Mouse (Mus musculus) layer of hippocampus, postnatal 25 days (tissue): ENCODE measurements around the gene 6030408B16Rik. TPM values are rescaled to one million over a fixed set of nuclear protein-coding genes. Genes with fewer than 3 reads are reported as not detected.

Source experiments
- DNase-seq, 2 experiments: peaks; one replicate each; pipeline ENCODE4 v3.0.0; 2022; ENCODE audit warnings: mixed read lengths in 2 of 2, low spot score in 1 of 2; ENCODE audit errors: extremely low spot score in 1 of 2
- total RNA-seq, 2 experiments: library from RNA; stranded (reverse); gene quantifications; 2 replicates each; pipeline ENCODE4 v1.2.3; 2021

6030408B16Rik gene
- total RNA-seq, 2 experiments from 2014 or later, result 0.22 to 0.42 TPM

DNA sequence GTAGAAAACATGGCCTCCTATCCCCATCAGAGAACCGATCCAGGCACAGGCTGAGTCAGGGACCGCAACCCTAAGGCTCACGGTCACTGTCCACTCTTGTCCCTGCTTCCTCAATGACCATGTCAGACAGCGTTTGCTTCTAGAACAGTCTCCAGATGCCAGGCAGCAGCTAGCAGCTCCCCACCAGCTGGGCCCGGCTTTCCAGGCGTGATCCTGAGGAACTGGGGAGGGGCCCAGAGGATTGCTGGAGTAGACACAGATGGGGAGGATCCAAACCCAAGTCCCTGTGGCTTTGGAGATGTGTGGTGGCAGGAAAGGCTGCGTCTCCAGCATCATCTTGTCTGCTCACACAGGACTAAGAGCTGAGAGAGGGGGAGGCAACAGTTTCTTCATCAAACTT lies 2.1 kb downstream of the 6030408B16Rik start:
- no peak for DNase-seq

DNA sequence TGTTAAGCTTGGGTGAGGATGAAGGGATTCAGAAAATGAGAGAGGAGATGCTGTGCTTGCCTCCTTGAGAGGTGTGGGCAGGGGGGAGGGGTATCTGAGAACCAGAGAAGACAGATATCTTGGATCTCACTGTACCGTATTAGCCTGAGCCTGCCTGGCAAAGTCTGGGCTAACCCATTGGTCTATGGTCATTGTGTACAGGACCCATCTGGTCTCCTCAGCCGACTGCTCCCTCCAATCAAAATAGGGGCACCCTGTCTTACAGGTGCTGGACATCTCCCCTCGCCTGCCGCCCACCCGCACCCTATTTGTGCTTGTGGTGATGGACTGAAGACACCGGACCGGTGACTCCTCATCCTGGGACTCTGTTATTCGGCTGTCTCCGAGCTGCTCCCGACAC lies 2.6 kb downstream of the 6030408B16Rik start:
- DNase-seq, result no peak

DNA sequence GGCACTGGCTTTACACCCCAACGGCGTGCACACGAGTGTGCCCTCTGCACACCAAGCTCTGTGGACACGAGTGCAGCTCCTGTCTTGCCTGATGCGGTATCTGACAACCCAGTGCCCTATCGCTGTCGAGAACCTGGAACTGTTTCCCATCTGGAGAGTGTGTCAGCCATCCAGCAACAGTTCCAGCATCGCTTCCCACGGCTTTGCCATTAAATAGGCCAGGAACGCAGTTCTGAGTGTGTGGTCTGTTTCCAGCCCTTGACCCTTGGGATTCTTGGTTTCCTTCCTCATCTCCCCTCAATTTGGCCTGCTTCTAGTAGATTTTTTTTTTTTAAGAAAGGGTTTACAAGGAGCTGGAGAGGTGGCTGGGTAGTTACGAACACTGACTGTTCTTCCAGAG lies 3.1 kb downstream of the 6030408B16Rik start:
- DNase-seq, result no peak

DNA sequence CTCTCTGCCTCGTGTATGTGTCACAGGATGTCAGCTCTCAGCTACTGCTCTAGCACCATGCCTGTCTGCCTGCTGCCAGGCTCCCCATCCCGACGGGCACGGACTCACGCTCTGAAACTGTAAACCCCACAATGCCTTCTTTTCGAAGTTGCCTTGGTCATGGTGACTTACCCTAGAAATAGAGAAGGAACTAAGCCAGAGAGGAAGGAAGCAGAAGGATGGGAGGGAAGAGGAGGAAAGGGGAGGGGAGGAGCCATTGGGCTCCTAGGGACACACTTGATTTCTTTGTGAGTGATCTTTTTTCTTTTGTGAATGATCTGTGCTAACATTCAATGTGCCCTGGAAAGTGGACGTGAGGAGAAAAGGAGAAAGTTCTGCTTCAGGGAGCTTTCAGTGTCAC lies 5.0 kb downstream of the 6030408B16Rik start:
- DNase-seq, result no peak

DNA sequence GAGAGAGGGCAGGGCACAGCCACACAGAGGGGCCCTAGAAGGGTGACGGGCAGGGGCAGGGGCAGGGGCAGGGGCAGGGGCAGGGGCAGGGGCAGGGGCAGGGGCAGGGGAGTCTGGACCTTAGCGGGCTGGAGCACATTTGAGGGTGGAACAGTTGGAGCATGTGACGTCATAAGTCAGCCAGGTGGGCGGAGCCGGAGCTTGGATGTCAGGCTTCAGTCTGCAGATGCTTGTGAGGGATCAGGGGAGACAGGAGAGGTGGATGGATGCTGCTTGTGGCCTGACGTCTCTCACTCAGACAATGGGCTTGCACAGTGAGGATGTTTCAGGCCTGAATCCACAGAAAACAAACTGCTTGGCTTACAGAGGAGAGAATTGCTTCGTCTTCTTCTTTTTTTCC lies 5.5 kb downstream of the 6030408B16Rik start:
- DNase-seq, result no peak

DNA sequence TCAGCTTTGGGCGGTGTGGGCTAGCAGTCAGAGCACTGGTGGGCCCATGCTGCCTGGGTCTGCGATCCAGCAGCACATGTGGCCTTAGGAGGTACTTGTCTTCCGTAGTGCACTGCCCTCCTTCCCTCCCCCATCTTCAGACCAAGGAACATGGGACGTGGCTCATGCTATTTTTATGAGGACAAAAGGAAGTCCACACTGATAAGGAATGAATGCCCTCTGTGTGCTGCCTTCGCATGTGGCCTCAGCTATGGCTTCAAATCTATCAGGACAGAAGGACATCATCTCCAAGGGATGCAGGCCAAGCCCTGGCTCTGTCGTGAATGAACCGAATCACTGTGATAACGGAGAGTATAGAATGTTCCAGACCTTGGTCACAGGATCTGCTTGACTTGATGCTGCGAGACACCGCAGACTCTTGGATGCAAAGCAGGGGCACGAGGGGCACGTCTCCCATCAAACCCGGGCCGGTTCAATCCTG lies 6.5 kb downstream of the 6030408B16Rik start:
- DNase-seq, result no peak

DNA sequence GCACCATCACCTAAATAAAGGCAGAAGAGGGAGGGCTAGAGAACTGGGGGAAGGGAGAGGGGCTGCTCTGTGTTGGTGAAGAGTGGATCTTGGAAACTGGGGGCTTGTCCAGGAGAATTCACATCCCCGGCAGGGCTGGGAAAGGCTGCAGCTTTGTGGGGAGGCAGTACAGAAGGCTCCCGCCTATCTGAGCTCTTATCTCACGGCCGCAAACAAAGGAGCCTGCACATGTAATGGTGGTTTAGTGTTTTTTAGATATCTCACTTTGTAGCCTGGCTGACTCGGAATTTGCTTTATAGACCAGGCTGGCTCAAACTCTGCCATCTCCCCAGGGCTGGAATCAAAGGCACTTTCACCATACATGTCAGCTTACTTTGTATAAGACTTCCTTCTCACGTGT lies 7.1 kb downstream of the 6030408B16Rik start:
- no peak for DNase-seq

DNA sequence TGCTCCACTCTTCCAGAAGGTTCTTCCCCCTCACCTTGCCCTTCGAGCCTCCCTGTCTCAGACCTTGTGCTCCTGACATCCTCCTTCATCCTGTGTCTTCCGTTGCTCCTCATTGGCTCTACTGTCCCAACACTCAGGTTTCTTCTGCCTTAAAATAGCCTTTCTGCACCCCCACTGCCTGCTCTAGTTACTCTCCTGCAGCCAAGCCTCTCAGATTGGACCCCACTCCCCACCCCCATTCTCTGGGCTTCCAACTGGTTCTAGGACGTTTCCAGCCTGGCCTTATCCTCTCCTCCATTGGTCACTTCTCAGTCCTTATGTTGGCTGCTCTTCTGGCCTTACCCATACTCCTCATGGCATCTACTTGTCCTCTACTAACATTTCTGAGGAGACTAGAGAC lies 9.2 kb downstream of the 6030408B16Rik start:
- DNase-seq, result no peak

DNA sequence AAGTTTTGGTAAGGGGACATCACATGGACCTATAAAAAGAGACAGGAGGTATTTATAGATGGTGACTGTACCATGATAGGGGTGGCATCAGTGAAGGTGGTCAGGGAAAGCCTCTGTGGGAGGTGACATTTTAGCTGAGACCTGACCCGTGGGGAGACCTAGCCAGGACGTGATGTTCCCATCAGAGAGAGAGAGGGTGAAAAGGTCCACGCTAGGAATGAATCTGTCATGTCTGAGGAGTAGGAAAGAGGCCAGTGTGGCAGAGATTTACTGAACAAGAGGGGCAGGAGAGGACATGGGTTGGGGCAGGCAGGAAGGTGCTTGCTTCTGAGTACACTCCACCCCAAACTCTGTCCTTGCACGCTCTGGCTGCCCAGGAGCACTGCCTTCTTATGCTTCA lies 10.8 kb downstream of the 6030408B16Rik start:
- no peak for DNase-seq

DNA sequence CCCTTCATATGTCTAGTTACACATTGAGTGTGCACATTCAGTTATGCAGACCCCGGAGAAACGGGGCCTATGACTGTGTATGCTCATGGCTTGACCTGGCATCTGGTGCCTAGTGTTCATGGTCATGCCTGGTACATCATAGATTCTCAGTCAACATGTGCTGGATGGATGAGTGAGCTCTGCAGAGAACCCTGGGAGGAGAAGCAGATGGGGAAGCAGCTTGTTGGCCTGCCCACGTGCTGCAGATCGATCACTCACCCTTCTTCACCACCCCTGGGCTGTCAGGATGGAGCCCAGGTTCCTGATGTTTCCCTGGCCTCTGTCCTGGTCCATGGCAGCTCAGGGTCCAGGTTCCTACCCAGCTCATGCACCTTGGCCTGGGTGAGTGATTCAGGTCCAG lies 13.4 kb downstream of the 6030408B16Rik start:
- no peak for DNase-seq

DNA sequence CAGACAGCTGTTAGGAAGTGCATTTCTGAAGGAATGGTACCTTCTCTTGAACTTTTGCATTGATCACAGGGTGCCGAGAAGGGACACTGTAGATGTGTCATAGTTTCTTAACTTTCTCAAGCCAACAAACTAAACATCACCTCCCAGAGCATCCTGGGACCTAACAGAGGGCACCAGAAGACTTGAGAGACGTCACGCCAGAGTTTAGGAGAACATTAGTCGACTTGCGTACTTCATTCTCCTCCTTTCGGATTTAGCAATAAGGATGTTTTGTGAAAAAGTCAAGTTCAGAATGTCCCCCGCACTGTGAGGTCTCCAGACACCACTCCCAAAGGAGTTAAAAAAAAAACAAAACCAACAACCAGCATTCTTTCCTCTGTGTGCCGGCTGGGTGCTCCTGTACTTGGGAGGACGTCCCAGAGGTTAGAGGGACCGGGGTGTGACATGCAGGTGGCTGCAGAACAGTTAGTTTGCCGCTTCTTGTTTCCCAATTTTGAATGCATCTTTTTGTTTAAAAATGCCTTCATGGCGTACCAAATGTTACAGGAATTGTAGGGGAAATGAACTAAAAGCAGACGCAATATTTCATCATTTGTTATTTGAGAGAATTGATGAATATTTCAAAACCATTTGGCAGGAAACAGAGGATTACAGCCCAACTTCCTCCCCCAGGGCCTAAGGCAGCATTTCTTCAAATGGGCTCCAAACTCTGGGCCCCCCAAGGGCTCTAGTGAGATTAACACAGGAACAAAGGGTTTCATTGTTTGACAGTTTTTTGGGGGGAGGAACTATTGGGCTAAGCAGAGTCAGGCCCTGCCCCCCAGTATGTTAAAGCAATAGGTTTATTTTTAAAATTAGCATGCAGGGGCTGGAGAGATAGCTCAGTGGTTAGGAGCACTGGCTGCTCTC lies 15.7 kb downstream of the 6030408B16Rik start:
- no peak for DNase-seq

DNA sequence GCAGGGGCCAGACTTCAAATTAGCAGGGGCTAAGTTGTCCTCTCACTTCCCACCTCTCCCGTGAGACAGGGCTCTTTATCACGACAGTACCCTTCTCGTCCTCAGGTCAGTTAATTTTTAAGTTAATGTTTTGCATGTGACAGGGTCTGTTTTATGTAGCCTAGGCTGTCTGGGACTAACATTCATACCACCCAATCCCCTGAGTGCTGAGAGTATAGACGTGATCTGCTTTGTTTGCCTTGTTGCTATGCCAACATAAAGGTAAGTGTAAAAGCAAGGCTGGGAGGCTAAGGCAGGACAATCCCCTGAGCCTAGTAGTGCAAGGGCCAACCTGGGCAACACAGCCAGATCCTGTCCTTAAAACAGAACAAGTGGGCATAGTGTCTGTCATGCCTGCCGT lies 16.5 kb downstream of the 6030408B16Rik start:
- no peak for DNase-seq

DNA sequence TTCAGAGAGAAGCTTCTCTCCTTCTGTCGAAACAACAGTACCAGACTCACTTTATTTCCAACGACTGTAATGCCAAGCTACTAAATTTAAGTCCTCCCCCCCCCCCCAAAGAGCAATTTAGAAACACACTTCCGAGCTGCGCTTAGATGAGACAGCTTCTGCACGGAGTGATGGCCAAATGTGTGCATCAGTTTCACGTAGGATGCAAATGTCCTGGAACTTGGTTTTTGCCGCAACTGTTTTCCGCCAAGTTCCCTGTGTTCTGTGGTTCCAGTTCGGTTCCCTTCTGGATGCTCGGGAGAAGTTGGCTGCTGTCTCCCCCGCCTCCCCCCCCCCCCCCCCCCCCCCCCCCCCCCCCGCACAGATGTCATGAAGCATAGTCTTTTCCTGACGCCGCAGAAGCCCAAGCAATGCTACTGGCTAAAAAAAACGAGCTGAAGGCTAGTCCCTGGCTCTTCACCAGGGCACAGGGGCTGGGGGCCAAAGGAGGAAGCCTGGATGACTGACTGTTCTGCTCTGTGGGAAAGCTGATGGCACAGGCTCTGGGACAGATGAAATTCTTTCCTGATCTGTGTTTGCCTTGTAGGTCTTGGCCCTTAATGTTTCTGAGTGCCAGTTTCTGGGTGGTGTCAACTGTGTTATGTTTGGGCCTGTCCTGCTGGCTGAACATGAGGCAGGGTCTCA lies 18.2 kb downstream of the 6030408B16Rik start:
- no peak for DNase-seq

DNA sequence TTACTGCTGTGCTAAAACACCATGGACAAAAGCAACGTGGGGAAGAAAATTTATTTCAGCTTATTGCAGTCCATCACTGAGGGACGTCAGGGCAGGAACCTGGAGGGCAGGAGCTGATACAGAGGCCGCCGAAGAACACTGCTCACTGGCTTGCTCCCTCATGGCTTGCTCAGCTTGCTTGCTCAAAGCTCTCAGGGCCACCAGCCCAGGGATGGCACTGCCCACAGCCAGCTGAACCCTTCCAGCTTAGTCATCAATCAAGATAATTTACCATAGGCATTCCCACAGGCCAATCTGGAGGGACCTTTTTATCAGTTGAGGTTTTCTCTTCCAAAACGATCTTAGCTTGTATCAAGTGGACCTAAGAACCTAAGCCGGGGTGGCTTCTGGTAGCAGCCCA lies 19.0 kb downstream of the 6030408B16Rik start:
- no peak for DNase-seq

DNA sequence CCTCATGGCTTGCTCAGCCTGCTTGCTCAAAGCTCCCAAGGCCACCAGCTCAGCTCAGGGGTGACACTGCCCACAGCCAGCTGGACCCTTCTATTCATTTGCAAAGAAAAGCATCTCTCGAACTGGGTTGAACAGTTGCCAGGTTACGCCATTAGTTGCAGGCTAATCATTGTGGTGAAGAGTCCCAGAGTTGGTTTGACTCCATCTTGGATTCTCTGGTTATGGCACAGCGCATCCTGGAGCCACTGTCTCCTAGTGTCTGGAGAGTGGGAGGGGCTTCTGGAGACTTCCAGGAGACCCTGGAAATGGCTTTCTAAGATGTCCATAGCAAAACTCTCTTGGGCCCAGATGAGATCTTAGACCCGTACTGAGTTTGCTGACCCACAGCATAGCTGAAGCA lies 22.4 kb downstream of the 6030408B16Rik start:
- no peak for DNase-seq

DNA sequence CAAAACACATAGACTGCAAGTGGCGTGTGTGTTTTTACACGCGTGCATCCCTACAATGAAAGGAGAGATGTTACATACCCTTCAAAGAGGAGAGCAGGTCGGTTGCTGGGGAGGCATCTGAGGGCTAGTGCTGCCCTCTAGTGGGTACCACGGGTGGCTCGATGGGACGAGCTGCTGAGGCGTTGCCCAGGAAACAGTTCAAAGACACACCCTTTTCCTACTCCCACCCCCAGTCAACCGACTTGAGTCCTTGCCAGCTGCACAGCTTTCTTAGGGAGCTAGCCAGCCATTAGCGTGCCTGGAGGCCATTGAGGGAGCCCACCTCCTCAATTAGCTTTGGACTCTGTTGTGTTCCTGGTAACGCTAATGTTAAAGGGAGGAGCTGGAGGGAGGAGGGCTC lies 22.8 kb downstream of the 6030408B16Rik start:
- peak; percentile 85 to 87 for DNase-seq

DNA sequence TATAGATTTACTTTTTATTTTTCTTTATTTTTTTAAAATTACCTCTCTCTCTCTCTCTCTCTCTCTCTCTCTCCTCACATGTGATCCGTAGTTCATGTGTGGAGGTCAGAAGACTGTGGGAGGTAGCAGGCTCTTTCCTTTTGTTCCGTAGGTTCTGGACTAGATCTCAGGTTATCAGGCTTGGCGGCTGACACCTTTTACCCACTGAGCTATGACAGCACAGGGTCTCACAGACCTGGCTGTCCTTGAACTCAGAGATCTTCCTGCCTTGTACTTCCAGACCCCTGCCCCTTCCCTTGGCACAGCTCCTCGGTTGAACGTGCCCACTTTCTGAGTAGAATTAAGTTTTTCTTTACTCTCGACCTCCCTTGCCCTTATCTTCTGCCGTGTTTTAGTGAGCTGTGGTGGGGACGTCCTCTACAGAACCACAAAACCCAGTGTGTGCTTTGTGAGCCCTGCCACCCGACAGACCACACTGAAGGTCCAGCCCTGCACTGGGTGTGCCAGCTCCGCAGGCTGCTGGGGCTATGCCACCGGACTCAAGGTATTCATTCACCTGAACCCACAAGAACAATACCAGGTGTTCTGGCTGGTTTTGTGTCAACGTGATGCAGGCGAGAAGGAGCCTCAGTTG lies 23.4 kb downstream of the 6030408B16Rik start:
- no peak for DNase-seq

DNA sequence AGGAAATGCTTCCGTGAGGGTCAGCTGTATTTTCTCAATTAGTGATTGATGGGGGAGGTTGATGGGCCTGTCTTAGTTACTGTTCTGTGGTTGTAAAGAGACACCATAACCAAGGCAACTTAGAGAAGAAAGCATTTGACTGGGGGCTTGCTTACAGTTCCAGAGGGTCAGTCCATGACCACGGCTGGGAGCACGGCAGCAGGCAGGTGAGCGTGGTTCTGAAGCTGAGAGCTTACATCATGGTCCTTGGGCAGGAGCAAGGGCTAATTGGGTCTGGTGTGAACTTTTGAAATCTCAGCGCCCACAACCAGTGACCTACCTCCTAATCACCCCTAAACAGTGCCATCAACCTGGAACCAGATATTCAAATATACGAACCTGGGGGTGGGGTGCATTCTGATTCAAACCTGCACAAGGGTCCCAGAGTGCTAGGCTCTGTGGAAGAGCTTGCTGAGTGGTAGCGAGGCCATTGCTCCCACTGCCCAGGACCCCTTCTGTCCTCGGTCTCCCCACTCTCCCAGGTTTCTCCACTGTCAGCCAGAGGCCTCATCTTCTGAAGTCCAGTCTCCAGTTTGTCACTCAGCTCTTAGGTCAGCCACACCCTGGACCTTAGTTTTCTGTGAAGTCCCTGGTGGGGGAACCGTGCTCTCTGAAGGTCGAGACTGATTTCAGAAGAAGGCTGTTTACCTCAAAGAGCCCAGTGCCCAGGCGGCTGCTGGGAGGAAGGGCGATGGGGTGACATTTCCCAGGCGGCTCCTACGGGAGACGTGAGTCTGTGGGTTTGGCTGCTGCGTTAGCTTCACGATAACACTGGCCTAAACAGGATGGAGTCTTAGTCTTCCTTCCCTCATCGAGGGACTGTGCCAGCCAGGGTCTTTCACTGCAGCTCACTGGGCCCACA lies 24.2 kb downstream of the 6030408B16Rik start:
- DNase-seq, result no peak

DNA sequence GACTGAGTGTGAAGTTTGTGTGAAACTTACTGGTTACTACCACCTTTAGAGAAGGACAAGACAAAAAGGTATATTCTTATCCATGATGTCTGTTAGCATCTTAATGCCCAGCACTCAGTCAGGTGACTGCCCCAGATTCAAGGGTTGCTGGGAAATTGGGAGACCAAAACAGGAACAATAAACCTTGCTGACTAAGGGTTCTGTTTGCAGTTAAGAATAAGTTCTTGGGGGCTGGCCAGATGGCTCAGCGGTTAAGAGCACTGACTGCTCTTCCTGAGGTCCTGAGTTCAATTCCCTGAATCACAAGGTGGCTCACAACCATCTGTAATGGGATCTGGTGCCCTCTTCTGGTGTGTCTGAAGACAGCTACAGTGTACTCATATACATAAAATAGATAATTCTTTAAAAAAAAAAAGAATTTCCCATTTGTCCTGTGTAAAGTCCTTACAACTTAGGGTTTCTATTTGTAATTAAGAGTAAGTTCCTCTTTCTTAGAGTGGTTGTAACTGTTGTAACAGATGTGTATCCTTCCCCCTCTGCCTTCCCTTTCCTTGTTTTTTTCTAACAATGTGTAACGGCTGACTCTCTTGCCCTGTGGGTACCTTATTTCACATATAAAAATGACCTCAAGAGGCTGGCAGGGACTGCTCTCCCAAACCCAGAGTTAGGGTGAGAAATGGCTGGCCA lies 24.9 kb downstream of the 6030408B16Rik start:
- no peak for DNase-seq
